Mouse (Mus musculus): ENCODE results near the gene Fam205c.

GRCm38 (mm10) chr4:42898914-42899313 lies 24.9 kb upstream of the Fam205c start:
- TF ChIP-seq POLR2A (IDR thresholded peaks at IDR 0.05; ENCODE audit: insufficient read depth, low read depth, low read length) (no peak), CTCF (IDR thresholded peaks at IDR 0.05; ENCODE audit: insufficient read depth, low read depth, low read length) (no peak)
